Mouse (Mus musculus) B cell, adult (primary cell): ENCODE results near the gene Dnajc17. TPM values are rescaled to one million over a fixed set of nuclear protein-coding genes. Genes with fewer than 3 reads are reported as not detected.

ENCODE experiments used
- total RNA-seq: library from RNA; stranded (reverse); gene quantifications from 4 replicates; pipeline ENCODE4 v1.2.4, GENCODE M21; 2023; ENCODE audit not compliant: inconsistent age

Dnajc17 gene
- 15.9 to 19.5 TPM (median 18.5 TPM) in 4 replicates for total RNA-seq

DNA sequence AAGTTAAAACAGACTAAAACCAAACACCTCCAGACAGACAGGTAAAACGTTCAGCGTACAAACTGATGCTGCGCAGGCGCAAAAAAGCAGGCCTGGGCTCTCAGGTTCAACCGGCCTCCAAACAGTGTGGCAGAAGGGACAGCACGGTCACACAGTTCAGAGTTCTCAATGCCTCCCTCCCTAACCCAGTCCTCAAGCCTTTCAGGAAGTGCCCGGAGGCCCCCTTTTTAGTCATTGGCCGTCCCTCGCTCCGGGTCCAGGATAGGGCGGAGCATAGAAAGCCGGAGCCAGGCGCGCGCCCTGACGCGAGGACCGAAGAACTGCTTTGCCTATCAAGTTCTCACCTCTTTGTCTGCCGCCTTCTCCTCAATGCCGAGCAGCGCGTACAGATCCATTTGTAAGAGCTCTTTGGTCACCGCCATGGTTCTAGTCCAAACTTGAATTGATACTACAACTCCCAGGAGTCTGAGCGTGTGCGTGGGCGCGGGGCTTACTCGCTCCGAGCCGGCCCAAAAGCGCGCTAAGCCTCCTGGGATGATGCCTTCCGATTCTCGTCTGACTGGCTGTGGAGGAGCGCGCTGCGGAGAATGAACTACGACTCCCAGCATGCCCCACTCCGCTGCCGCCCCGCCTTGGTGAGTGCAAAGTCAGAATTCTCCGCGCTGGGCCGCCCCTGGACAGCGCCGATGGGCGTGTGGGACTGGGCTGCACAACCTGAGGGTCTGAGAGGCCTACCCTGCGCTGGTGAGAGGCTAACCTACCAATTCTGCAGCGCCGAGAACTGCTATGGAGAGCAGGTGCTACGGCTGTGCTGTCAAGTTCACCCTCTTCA is at the start of gene Dnajc17, which contains the start of gene Zfyve19:
Gene Dnajc17 (minus strand): TSS at position 452 of the 832 bp plus-strand sequence.
Gene Zfyve19 (plus strand): TSS at position 274 of the 832 bp plus-strand sequence.

DNA sequence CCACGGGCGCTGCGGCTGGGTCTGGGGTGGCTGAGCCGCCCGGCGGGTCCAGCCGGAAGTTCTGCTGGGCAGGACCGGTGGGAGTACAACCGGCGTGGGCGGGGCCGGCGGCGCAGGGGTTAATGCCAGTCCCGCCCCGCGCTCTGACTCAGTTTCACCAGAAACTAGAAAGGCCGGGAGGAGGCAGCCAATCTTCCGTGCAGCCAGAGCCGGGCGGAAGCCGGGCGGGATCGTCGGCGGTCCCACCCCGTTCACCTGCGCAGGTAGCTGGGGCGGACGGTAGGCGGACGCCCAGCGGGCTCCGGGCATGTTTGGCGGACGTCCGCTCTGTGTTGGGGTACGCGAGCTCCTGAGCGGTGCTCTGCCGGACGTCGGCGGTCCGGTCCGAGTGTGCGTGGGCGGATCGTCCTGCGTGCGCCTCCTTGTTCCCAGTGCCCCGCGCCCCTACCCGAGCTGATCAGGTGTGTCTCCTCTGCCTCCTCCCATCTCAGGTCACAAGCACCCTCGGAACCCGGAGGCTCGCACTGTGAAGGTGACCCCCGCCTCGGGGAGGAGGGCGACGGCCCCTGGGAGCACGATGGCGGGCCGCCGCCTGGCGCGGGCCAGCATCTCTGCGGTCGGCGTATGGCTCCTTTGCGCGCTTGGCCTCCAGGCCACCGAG is 28.7 kb upstream of the Dnajc17 start, which contains the start of gene Spint1:
Gene Spint1 (plus strand): TSS at position 153 of the 661 bp plus-strand sequence.

DNA sequence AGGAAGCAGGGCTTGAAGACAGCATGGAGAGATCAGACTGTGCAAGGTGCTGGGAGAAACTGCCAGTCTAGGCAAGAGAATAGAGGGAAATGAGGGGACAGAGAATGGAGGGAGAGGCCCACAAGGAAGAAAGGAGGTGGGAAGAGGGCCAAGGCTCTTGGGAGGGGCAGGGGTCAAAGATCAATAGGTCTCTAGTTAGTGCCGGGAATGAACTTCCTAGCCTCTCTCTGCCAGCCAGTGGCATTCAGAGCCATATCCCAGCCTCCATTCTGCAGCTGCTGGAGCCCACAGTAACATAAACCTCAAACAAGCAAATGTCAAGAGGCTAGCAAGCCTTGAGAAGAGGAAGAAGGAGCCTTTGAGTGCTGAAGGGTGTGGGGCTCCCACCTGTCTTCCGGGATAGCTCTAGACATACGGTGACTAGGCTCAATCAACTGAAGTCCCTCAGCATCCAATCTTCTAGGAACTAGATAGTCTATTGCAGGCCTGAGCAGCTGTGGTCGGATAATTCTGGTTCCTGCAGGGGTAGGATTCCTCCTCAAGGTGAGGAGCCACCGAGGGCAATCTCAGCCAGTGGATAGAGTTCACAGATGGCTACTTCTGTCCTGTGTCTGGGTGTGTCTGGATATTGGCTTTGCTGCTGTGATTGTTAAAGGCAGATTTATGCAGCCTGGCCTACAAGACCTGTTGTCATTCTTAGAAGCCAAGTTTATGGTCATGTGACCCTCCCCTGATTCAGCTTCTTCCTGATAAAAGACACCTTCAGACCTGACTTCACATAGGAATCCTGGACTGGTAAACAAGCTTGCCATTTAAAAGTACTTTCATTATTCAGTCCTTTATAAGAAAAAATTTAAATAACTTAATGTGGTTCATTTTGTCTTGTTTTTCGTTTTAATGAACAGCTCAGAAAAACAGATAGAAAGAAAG is 21.4 kb upstream of the Dnajc17 start, which contains the start of gene Ppp1r14d:
Gene Ppp1r14d (minus strand): TSS at position 132 of the 930 bp plus-strand sequence.

DNA sequence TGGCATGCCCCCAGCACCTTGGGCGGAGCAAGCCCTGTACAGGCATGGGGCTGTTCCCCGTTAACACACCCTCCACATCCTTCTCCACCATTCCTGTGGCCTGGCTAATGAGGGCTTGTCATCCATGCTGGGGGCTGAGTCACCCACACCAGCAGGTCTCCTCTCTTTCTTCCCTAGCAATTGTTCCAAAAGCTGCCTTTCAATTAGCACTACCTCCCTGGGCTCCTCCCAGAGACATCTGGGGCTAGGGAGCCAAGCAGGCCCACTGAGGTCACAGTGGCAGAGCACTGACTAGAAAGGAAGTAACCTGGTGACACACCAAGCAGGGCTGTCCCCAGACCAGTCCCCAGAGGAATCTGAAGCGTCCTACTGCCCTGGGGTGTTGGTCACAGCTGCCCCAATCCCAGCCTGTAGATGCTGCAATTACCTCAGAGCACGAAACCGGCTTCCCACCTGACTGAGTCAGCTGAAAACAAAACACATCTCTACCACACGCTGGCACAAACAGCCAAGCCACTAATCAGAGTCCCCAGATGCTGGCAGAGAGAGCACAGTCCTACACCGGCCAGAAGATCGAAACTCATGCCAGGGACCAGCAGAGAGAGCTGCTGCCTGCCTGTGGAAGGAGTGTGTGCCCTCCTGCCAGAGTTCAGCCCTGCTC is 34.5 kb downstream of the Dnajc17 start, which contains the start of gene Gm14137:
Gene Gm14137 (plus strand): TSS at position 519 of the 661 bp plus-strand sequence.

DNA sequence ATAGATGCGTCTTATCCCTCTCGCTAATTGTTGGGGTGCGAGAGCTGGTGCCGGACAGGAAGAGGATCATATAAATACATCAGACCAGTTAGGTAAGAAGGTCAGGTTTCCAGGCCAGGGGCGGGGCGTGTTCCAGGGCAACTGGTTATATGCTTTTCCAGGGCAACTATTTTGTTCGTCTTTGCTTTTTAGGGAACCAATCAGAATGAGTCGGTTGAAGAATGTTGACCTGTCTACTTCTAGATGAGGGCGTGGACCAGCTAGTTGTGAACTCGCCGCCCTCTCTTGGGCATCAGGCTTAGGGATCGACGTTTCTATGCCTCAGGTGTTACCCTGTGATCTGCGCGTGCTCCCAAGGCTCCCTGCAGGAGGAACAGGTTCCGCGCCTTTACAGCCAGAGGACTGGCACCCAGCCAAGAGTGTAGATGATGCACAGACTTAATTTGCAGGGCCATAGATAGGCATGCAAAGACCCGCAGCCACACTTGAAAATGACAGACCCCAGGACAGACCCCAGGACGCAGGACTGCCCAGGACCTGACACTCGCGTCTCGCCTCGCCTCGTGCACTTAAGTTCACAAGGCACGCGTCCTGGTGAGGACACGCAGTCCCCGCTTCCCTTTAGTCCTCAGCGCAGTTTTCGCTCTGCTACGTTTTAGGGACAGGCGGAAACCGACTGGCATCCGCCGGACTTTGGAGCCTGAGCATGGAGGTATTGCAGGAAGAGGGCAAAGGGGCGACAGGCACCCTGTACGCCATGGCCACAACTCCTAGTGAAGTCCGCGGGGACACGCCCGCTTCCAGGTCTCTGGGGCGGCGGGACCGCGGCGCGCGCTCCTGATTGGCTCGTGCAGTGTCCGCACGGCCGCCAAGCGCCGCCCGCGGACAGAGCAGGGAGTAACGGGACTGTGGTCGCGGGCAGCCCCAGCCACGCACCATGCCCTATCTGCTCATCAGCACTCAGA is 41.4 kb downstream of the Dnajc17 start, which contains the start of gene Gchfr:
Gene Gchfr (plus strand): TSS at position 873 of the 965 bp plus-strand sequence.

DNA sequence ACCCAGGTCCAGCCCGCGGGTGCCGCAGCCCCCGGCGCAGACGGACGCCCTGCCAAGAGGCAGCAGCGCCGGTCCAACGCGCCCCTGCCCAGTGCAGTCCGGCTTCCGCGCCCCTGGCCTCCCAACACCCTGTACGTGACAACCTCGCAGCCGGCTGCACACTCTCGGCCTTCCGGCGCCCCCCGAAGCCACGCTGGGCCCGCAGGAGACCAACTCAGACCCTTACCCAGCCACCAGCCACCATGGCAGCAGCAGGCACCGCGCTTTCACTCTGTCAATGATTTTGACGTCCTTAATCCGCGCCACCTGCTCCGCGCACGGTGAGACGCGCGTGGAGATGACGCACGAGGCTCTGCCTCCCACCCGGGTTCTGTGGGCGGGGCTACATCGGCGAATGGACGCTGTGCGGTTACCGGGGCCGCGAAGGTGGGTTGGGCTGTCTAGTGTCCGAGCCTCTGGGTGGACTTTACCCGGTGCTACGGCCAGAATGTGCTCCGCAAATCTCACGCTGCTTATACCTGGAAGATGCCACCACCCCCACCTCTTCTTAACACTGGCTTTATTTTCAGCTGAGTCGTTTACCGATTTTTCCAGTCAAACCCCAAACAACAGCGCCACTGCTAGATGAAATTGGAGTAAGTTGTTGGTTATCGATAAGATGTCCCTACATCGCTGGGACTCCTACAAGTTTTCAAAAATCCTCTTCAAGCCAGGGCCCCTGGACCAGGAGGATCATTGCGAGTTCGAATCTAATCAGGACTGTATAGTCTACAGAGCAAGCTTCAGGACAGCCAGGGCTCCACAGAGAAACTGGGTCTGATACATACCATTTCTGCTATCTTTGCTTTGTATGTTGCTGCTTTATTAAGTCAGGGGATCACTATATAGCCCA is 51.7 kb downstream of the Dnajc17 start, which contains the start of gene Rmdn3:
Gene Rmdn3 (minus strand): TSS at position 354 of the 892 bp plus-strand sequence.

Other genes starting within 250 kb of the Dnajc17 start
- gene Ccdc32, start 179.4 kb downstream of the Dnajc17 start, total RNA-seq = 11.5 to 14.4 TPM (median 13.0 TPM) in 4 replicates
- gene Rpusd2, start 174.0 kb downstream of the Dnajc17 start, total RNA-seq = 16.0 to 18.0 TPM (median 16.8 TPM) in 4 replicates
- gene Knl1, start 161.7 kb downstream of the Dnajc17 start, total RNA-seq = 3.3 to 4.7 TPM (median 4.1 TPM) in 4 replicates
- gene Rad51, start 96.0 kb downstream of the Dnajc17 start, total RNA-seq = 1.8 to 4.5 TPM (median 3.7 TPM) in 4 replicates
- 29.7 to 39.8 TPM (median 34.3 TPM) in 4 replicates for gene Rmdn3, start 51.8 kb downstream of the Dnajc17 start, total RNA-seq
- gene Gchfr, start 41.0 kb downstream of the Dnajc17 start, total RNA-seq = not detected in 4 replicates
- gene Gm14137, start 34.3 kb downstream of the Dnajc17 start, total RNA-seq = 10.0 to 12.9 TPM (median 10.9 TPM) in 4 replicates
- 30.9 to 40.9 TPM (median 35.2 TPM) in 4 replicates for gene Zfyve19, start 178 bp downstream of the Dnajc17 start, total RNA-seq
- not detected in 4 replicates for gene Ppp1r14d, start 21.1 kb upstream of the Dnajc17 start, total RNA-seq
- 0.45 to 0.60 TPM in 2 of 4 replicates, not detected in the others for gene Spint1, start 28.6 kb upstream of the Dnajc17 start, total RNA-seq
- gene Rhov, start 62.5 kb upstream of the Dnajc17 start, total RNA-seq = not detected in 4 replicates
- gene Vps18, start 79.9 kb upstream of the Dnajc17 start, total RNA-seq = 90.9 to 99.3 TPM (median 94.4 TPM) in 4 replicates
- gene Dll4, start 117.0 kb upstream of the Dnajc17 start, total RNA-seq = 0.54 to 0.96 TPM (median 0.76 TPM) in 4 replicates
- 0.54 to 1.1 TPM (median 0.83 TPM) in 4 replicates for gene Chac1, start 142.4 kb upstream of the Dnajc17 start, total RNA-seq